Mouse (Mus musculus) heart, postnatal 36 days (tissue): ENCODE measurements at regions not wholly inside any gene's neighbourhood (a gene's known extent, or its start where the extent isn't known, plus 50 kb on each side); places are given as distances from the start of the nearest gene placed in this dataset.

Experiments used
- DNase-seq, 2 experiments: peaks; one replicate each; pipeline ENCODE4 v3.0.0; 2021 to 2022
- intact Hi-C: fragments of 180-260 bp; cut with DNase I; formaldehyde crosslinking; loops from one replicate; pipeline ENCODE4 v1.15.1; 2025

- intact Hi-C loops = no loop called here
- DNase-seq = no peak
Observed at GRCm38 (mm10) chr4:45713837-45714508, 84.8 kb upstream of the Aldh1b1 start.

DNA sequence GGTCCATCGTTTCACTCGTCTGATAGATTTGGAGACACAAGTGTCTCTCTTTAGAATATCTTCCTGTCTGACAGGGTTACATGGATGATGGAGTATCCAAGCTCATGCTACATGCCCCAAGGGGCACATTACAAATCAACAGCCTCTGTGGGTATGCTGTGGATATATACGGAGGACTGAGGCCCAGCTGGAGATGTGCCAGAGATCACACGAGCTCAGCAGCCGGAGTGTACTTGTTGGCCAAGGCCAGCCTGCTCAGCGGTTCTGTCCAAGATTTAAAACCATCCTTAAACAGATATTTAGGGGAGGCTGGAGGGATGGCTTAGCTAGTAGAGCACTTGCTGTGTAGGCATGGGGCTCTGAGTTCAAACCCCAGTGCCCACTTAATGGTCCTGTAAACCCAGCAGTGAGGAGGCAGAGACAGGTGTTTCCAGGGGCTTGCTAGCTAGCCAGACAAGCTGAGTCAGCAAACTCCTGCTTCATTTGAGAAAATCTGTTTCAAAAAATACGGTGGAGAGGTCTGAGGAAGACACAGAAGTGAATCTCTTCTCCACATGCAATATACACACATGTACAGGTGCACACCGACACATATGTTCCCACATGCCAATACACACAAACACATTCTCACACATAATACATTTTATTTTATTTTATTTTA lies 85.6 kb upstream of the Aldh1b1 start:
- DNase-seq = no peak
- intact Hi-C loops = no loop called here

- DNase-seq = no peak
- intact Hi-C loops = no loop called here
Observed at GRCm38 (mm10) chr4:45703997-45704396, 94.8 kb upstream of the Aldh1b1 start.

GRCm38 (mm10) chr4:45699601-45700000 lies 99.2 kb upstream of the Aldh1b1 start:
- DNase-seq = no peak
- intact Hi-C loops = no loop called here

- intact Hi-C loops = no loop called here
Observed at GRCm38 (mm10) chr4:45695239-45695638, 103.6 kb upstream of the Aldh1b1 start.

DNA sequence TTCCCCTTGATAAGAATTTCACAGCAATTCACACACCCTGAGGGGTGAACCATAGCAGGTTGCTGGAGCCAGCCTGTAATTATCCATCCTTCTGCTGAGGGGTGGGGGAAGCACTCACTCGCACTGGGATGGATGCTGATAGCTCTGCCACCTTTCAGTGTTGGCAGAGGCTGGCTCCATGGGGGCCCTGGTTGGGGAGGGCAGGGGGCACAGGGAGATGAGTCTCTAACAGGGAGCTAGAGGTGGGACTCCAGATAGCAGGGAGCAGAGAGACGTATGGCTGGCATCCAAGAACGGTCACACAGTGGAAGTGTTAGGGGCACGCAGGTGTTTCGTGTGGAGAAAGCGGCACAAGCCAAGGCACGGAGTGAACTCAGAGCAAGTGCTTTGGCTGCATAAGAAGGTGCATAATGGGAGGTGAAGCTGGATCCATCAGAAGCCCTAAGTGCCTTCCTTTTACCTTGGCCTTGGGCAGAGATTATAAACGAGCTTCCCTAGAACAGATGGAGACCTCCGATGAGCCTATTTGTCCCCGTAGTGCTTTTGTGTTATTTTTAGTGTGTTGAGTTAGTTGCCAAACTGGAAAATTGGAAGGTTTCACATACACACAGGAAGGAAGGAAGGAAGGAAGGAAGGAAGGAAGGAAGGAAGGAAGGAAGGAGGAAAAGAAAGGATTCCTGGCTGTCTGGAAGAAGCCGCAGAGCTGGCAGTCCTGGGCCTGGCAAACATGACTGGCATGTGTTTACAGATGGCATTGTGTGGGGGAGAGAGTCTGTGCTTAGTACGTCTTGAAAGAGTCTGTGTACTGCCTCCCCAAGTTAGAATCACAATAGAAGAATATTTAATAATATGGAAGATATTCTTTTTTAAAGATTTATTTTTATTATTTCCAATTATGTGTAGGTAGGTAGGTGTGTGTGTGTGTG lies 108.6 kb upstream of the Aldh1b1 start:
- no peak for DNase-seq
- intact Hi-C loops = no loop called here

More at GRCm38 (mm10) chr4:45695239-45695638, 103.6 kb upstream of the Aldh1b1 start:
- DNase-seq = no peak

GRCm38 (mm10) chr4:45689572-45689971 lies 109.2 kb upstream of the Aldh1b1 start:
- intact Hi-C loops = no loop called here
- DNase-seq = no peak

DNA sequence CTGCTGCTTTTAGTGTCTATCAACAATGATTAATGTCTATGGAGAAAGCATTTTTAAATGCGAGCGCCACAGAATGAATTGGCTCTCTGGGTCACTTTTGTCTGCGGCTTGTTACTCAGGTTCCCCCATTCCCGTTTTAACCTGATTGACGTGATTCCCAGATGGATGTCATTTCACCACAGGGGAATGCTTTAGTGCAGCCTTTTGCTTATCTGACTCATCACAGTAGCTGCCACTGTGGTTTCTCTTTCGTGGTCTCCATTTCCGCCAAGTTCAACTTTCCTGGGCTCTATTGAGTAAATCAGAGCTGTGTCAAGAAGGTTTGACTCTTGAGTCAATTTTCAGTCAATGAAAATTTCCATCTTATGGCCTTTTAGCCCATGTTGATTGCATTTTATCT lies 110.6 kb upstream of the Aldh1b1 start:
- no peak for DNase-seq
- intact Hi-C loops = no loop called here

DNA sequence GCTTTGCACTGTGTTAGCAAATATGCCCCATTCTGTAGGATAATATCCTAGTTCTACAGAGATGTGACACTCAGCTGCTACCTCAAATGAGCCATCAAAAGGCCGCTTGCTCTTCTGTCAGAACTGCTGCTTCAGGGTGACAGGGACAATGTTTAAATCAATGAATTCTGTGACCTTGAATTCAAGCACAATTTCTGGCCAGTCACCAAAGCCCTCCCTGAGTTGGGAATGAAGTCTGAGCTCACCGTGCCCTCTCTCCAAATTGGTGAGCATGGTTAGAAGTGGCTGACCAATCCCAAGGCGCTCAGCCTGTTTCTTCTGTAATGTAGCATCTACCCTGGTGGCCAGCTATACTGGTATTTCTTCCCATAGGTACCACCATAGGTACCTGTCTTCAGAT lies 113.8 kb upstream of the Aldh1b1 start:
- intact Hi-C loops = no loop called here
- DNase-seq = no peak

DNA sequence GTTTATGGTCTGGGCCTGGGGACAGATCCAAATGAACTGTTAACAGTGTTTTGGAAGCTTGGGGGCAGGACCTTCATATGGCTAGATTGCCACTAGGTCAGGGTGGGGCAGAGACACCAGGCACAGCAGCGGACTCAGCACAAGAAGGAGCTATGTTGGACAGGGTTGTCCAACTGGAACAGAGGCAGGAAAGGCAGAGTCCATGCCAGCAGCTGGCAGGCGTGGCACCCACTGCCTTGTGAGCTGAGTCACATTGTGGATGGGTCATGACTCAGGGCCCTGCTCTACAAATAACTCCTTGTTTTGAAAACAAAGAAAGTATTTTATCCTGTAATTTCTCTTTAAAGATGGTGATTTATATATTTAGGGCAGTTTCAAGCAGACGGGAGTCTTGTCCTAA lies 115.6 kb upstream of the Aldh1b1 start:
- peak; percentile 2 to 5 for DNase-seq

DNA sequence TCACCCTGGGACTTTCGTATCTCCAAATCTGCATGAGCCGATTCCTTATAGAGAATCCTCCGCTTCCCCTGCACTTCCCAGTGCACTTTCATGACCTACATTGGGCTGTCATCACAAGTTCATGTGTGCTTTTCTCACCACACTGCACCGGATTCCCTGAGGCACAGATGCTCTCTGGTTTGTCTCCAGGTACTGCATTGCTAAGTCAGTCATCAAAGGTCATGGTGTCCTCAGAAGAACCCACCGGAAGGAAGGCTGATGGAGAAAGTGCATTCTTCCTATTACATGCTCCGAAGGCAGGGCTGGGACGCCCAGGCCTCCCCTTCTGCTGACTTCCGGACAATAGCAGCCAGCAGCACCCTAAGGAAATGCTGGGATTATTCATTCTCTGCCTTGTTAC lies 116.1 kb upstream of the Aldh1b1 start:
- no peak for DNase-seq
- intact Hi-C loops = no loop called here

More for the DNA sequence above, 115.6 kb upstream of the Aldh1b1 start:
- intact Hi-C loops = no loop called here

DNA sequence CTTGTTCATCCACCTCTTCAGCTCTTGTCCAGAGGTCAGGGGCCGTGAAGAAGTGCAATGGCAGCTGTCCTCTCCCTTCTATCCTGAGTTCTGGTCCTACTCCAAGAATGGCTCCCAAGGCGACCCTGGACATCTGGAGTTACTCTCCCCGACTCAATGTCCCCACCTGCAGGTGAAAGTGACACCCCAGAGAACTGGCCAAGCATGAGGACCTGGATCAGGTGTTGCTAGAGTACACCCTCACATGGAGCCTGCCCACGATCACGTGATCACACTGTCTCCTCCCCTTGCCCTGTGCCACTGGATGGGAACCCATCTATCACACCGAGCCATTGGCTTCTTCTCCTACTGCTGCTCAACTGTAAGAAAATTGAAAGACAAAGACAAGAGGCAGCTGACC lies 122.7 kb upstream of the Aldh1b1 start:
- intact Hi-C loops = no loop called here
- no peak for DNase-seq

GRCm38 (mm10) chr4:45674291-45674690 lies 124.5 kb upstream of the Aldh1b1 start:
- intact Hi-C loops = no loop called here

DNA sequence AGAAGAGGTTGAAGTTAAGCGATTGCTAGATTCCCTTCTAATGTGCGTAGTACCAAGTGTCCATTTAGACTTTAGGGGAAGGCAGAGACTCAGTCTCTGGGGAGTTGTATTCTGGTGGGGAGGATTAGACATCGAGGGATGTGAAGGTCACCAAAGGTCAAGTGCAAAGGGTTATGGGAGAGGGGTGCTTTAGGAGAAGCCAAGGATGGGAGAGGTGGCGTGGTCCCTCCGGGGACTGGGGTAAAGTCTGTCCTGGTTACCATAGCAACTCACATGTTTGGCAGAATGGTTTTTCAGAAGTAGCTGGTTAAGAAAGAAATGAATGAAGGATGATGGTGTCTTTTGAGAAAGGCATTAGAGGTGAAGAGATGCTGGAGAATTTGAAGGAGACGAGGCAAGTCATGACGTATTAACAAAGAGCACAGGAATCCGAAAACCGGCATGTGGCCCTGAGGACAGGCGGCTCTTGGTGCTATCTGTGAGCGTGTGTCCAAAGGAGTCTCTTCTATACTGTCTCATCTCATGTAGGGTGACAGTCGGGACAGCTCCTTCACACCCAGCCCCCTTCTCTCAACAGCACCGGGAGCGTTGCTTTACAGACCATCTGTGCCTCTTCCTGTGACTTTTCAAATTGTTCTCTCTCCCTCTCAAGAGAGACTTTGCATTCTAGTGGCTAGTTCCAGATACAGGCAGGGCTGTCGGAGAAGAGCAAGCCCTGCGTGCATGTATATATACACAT lies 125.6 kb upstream of the Aldh1b1 start:
- DNase-seq = no peak

More at GRCm38 (mm10) chr4:45674291-45674690, 124.5 kb upstream of the Aldh1b1 start:
- DNase-seq = no peak

GRCm38 (mm10) chr4:45672262-45673076 lies 126.4 kb upstream of the Aldh1b1 start:
- intact Hi-C loops = no loop called here
- no peak for DNase-seq

More for the DNA sequence above, 125.6 kb upstream of the Aldh1b1 start:
- intact Hi-C loops = no loop called here

DNA sequence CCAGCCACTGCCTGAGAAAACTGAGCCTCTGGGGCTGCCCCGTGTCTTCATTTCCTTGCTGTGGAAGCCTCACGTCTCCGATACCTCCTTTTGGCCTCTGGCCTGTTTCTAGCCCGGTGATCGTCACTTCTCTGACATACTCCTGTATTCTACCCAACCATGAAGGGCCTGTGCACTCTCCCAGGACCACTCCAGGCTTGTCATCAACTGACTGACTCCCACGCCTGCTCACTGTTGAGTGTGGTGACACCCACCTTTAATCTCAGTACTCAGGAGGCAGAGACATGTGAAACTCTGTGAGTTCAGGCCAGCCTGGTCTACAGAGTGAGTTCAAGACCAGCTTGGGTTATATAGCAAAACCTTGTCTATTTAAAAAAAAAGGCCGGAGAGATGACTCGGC lies 132.1 kb upstream of the Shb start:
- DNase-seq = no peak
- intact Hi-C loops = no loop called here

DNA sequence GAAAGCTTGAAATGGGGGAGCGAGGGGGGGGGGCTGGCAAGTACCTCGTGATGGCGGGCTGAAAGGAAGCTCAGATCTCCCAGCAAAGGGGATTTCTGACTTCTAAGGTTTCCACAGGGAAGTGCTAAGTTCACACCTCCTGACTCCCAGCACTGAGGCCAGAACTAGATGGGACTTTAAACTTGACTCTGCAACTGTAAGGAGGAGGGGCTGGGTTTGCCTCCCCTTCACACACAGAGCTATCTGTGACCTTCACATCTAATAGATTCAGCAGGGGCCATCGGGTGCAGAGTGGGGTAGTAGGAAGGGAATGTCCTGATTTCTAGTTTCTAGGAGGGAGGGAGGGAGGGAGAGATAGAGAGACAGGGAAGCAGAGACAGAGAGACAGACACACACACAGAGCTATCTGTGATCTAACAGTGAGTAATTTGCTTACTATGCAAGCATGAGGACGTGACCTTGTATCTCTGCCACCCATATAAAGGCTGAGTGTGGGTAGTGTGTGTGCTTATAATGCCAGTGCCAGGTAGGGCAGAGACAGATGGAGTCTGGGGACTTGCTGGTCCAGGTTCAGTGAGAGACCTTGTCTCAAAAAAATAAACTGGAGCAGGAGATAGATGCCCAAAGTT lies 125.2 kb upstream of the Shb start:
- intact Hi-C loops = no loop called here
- no peak for DNase-seq

DNA sequence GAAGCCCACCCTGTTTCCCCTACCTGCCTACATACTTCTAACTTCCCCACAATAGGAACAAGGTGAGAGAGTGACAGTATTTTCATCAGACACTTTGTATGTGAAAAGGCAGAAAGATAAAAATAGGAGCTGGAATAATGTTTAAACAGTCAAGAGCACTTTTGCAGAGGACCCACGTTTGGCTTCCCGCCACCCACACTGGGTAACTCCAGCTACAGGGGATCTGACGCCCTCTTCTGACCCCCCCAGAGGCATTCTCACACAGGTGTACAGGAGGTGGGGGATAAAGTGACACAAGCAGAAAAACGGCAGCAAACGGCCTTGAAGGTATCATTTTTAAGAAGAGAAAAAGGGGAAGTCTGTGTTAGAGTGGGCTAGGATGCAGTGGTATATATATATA lies 123.5 kb upstream of the Shb start:
- intact Hi-C loops = no loop called here
- no peak for DNase-seq

DNA sequence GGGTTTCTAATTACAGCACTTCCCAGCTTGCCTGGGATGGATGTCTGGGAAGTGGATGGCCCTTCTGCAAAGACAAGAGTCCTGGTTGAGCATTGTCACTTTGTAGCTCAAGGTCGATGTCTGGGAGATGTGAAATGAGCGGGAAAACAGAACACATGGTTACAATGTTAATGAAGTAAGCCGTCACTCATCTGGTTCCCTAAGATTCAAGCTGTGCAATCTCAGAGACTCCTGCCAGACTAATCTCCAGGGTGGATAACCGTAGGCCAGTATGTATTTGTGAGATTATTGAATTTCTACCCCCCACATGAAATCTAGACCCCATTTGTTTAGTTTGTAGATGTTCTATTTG lies 122.5 kb upstream of the Shb start:
- intact Hi-C loops = no loop called here
- DNase-seq = no peak
